Mouse (Mus musculus): ENCODE measurements at regions not wholly inside any gene's neighbourhood (a gene's known extent, or its start where the extent isn't known, plus 50 kb on each side); places are given as distances from the start of the nearest gene placed in this dataset.

GRCm38 (mm10) chr10:44744221-44744620 lies 215.9 kb upstream of the Prdm1 start:
- TF ChIP-seq CTCF (IDR thresholded peaks at IDR 0.05; ENCODE audit: low read depth, low read length) (no peak), TAL1 (conservative IDR thresholded peaks at IDR 0.05; ENCODE audit: low read depth, low read length) (no peak), GATA2 (IDR thresholded peaks at IDR 0.05; ENCODE audit: borderline replicate concordance, low read depth, low read length) (no peak)
